Mouse (Mus musculus): ENCODE data around the gene Abca9. TPM values are rescaled to one million over a fixed set of nuclear protein-coding genes. Genes with fewer than 3 reads are reported as not detected.

The Abca9 gene
- polyA plus RNA-seq, 1 experiment from 2014 or later = 1.2 TPM

- H3K9ac ChIP-seq = no peak overlapping the region
- no peaks in the 10 kb centered on the region for H3K4me1 ChIP-seq (replicated peaks)
- 85% methylated on average over 11 of the region's 11 CpGs for WGBS
Measured at GRCm38 (mm10) chr11:110145421-110145820, 22.6 kb downstream of the Abca9 start.

GRCm38 (mm10) chr11:110130760-110131159 is 37.2 kb downstream of the Abca9 start:
- ATAC-seq = no peak
- H3K4me2 ChIP-seq (replicated peaks) = no peak overlapping the region
- H3K27ac ChIP-seq = no peak overlapping the region
- no peak overlapping the region for H3K4me3 ChIP-seq (replicated peaks)
- H3K27me3 ChIP-seq (replicated peaks) = no peaks in the 10 kb centered on the region
- H3K36me3 ChIP-seq = no peaks in the 10 kb centered on the region
- no peak overlapping the region for H3K9ac ChIP-seq
- no peaks in the 10 kb centered on the region for H3K9me3 ChIP-seq
- 72% methylated on average over 5 of the region's 5 CpGs for WGBS
- no peaks in the 10 kb centered on the region for H3K4me1 ChIP-seq (replicated peaks)

More at GRCm38 (mm10) chr11:110145421-110145820, 22.6 kb downstream of the Abca9 start:
- Histone ChIP-seq H3K9me3 (no peaks in the 10 kb centered on the region), H3K27ac (no peak overlapping the region), H3K4me3 (replicated peaks) (no peak overlapping the region), H3K27me3 (replicated peaks) (no peaks in the 10 kb centered on the region), H3K36me3 (no peaks in the 10 kb centered on the region), H3K4me2 (replicated peaks) (no peak overlapping the region)
- ATAC-seq = no peak

GRCm38 (mm10) chr11:110111137-110111536 is 56.9 kb downstream of the Abca9 start:
- Histone ChIP-seq H3K4me2 (replicated peaks) (no peak overlapping the region), H3K9me3 (no peaks in the 10 kb centered on the region), H3K36me3 (no peaks in the 10 kb centered on the region), H3K9ac (no peak overlapping the region), H3K4me1 (replicated peaks) (no peaks in the 10 kb centered on the region), H3K27ac (no peak overlapping the region), H3K27me3 (replicated peaks) (no peaks in the 10 kb centered on the region), H3K4me3 (replicated peaks) (no peak overlapping the region)
- ATAC-seq = no peak
- WGBS = 52% methylated on average over 4 of the region's 4 CpGs

GRCm38 (mm10) chr11:110101437-110101836 is 66.6 kb downstream of the Abca9 start:
- no peak overlapping the region for H3K4me3 ChIP-seq (replicated peaks)
- no peak overlapping the region for H3K9ac ChIP-seq
- H3K9me3 ChIP-seq = no peaks in the 10 kb centered on the region
- H3K4me2 ChIP-seq (replicated peaks) = no peak overlapping the region
- no peaks in the 10 kb centered on the region for H3K4me1 ChIP-seq (replicated peaks)
- no peaks in the 10 kb centered on the region for H3K36me3 ChIP-seq
- 63% methylated on average over 7 of the region's 7 CpGs for WGBS
- H3K27me3 ChIP-seq (replicated peaks) = no peaks in the 10 kb centered on the region
- ATAC-seq = no peak
- H3K27ac ChIP-seq = no peak overlapping the region

- ATAC-seq = no peak
- H3K9me3 ChIP-seq = no peaks in the 10 kb centered on the region
- WGBS = 76% methylated on average over 4 of the region's 4 CpGs
Measured at GRCm38 (mm10) chr11:110098901-110099300, 69.1 kb downstream of the Abca9 start.

GRCm38 (mm10) chr11:110097465-110097864 is 70.5 kb downstream of the Abca9 start:
- ATAC-seq = no peak
- H3K9me3 ChIP-seq = no peaks in the 10 kb centered on the region
- H3K27me3 ChIP-seq (replicated peaks) = no peaks in the 10 kb centered on the region
- no peaks in the 10 kb centered on the region for H3K4me1 ChIP-seq (replicated peaks)
- no peak overlapping the region for H3K27ac ChIP-seq
- WGBS = 52% methylated on average over 6 of the region's 6 CpGs
- H3K36me3 ChIP-seq = no peaks in the 10 kb centered on the region
- no peak overlapping the region for H3K4me2 ChIP-seq (replicated peaks)
- H3K4me3 ChIP-seq (replicated peaks) = no peak overlapping the region
- H3K9ac ChIP-seq = no peak overlapping the region

More at GRCm38 (mm10) chr11:110098901-110099300, 69.1 kb downstream of the Abca9 start:
- H3K4me3 ChIP-seq (replicated peaks) = no peak overlapping the region
- no peak overlapping the region for H3K27ac ChIP-seq
- no peaks in the 10 kb centered on the region for H3K4me1 ChIP-seq (replicated peaks)
- H3K27me3 ChIP-seq (replicated peaks) = no peaks in the 10 kb centered on the region
- H3K9ac ChIP-seq = no peak overlapping the region
- no peaks in the 10 kb centered on the region for H3K36me3 ChIP-seq
- no peak overlapping the region for H3K4me2 ChIP-seq (replicated peaks)

- Histone ChIP-seq H3K4me2 (replicated peaks) (no peak within 1 kb of the TSS), H3K9me3 (no peaks in the 10 kb centered on the region), H3K27me3 (replicated peaks) (no peaks in the 10 kb centered on the region), H3K36me3 (no peaks in the 10 kb centered on the region), H3K27ac (no peak within 1 kb of the TSS), H3K4me3 (replicated peaks) (no peak within 1 kb of the TSS), H3K9ac (no peak within 1 kb of the TSS), H3K4me1 (replicated peaks) (no peaks in the 10 kb centered on the region)
- no peak for ATAC-seq
- WGBS = 67% methylated on average over 5 of the region's 5 CpGs
Measured at GRCm38 (mm10) chr11:110095858-110096257, 72.1 kb downstream of the Abca9 start, which contains the start of gene Abca8a. Gene Abca8a (minus strand): TSS chr11:110095978.

GRCm38 (mm10) chr11:110094846-110095380 is 73.1 kb downstream of the Abca9 start:
- WGBS = 65% methylated on average over 7 of the region's 7 CpGs
- no peak overlapping the region for H3K4me2 ChIP-seq (replicated peaks)
- no peak for ATAC-seq

GRCm38 (mm10) chr11:110094236-110094635 is 73.8 kb downstream of the Abca9 start:
- Histone ChIP-seq H3K36me3 (no peaks in the 10 kb centered on the region), H3K27ac (no peak overlapping the region), H3K27me3 (replicated peaks) (no peaks in the 10 kb centered on the region), H3K4me1 (replicated peaks) (no peaks in the 10 kb centered on the region), H3K4me2 (replicated peaks) (no peak overlapping the region), H3K4me3 (replicated peaks) (no peak overlapping the region), H3K9ac (no peak overlapping the region), H3K9me3 (no peaks in the 10 kb centered on the region)
- 84% methylated on average over 3 of the region's 3 CpGs for WGBS
- ATAC-seq = no peak

More at GRCm38 (mm10) chr11:110094846-110095380, 73.1 kb downstream of the Abca9 start:
- H3K9me3 ChIP-seq = no peaks in the 10 kb centered on the region
- H3K27me3 ChIP-seq (replicated peaks) = no peaks in the 10 kb centered on the region
- no peaks in the 10 kb centered on the region for H3K4me1 ChIP-seq (replicated peaks)
- H3K36me3 ChIP-seq = no peaks in the 10 kb centered on the region
- no peak overlapping the region for H3K4me3 ChIP-seq (replicated peaks)
- H3K27ac ChIP-seq = no peak overlapping the region
- H3K9ac ChIP-seq = no peak overlapping the region

GRCm38 (mm10) chr11:110091328-110091727 is 76.7 kb downstream of the Abca9 start:
- WGBS = 58% methylated on average over 2 of the region's 2 CpGs
- H3K9me3 ChIP-seq = no peaks in the 10 kb centered on the region
- H3K27me3 ChIP-seq (replicated peaks) = no peaks in the 10 kb centered on the region
- no peak overlapping the region for H3K9ac ChIP-seq
- no peaks in the 10 kb centered on the region for H3K36me3 ChIP-seq
- no peak overlapping the region for H3K4me2 ChIP-seq (replicated peaks)
- no peaks in the 10 kb centered on the region for H3K4me1 ChIP-seq (replicated peaks)
- no peak overlapping the region for H3K27ac ChIP-seq
- ATAC-seq = no peak
- no peak overlapping the region for H3K4me3 ChIP-seq (replicated peaks)

GRCm38 (mm10) chr11:110072158-110072557 is 95.8 kb downstream of the Abca9 start:
- Histone ChIP-seq H3K9me3 (no peaks in the 10 kb centered on the region), H3K9ac (no peak overlapping the region), H3K27me3 (replicated peaks) (no peaks in the 10 kb centered on the region), H3K4me2 (replicated peaks) (no peak overlapping the region), H3K4me1 (replicated peaks) (no peaks in the 10 kb centered on the region), H3K36me3 (no peaks in the 10 kb centered on the region), H3K27ac (no peak overlapping the region), H3K4me3 (replicated peaks) (no peak overlapping the region)
- ATAC-seq = no peak
- WGBS = 59% methylated on average over 3 of the region's 3 CpGs

- Histone ChIP-seq H3K27me3 (replicated peaks) (no peaks in the 10 kb centered on the region), H3K4me3 (replicated peaks) (no peak overlapping the region), H3K36me3 (no peaks in the 10 kb centered on the region), H3K4me1 (replicated peaks) (no peaks in the 10 kb centered on the region), H3K27ac (no peak overlapping the region), H3K9ac (no peak overlapping the region), H3K4me2 (replicated peaks) (no peak overlapping the region), H3K9me3 (no peaks in the 10 kb centered on the region)
- ATAC-seq = no peak
- WGBS = 39% methylated on average over 4 of the region's 4 CpGs
Measured at GRCm38 (mm10) chr11:110061032-110061431, 107.0 kb downstream of the Abca9 start.

- peak; percentile 86 for ATAC-seq
- no peaks in the 10 kb centered on the region for H3K36me3 ChIP-seq
- H3K4me2 ChIP-seq (replicated peaks) = no peak overlapping the region
- WGBS = 48% methylated on average over 2 of the region's 2 CpGs
- H3K4me1 ChIP-seq (replicated peaks) = no peaks in the 10 kb centered on the region
- no peak overlapping the region for H3K4me3 ChIP-seq (replicated peaks)
- no peaks in the 10 kb centered on the region for H3K9me3 ChIP-seq
- no peak overlapping the region for H3K27ac ChIP-seq
- no peak overlapping the region for H3K9ac ChIP-seq
- H3K27me3 ChIP-seq (replicated peaks) = no peaks in the 10 kb centered on the region
Measured at GRCm38 (mm10) chr11:110060127-110060526, 107.9 kb downstream of the Abca9 start.
